Mouse (Mus musculus) CH12.LX (cell line): ENCODE results near the gene Hoxb3. TPM values are rescaled to one million over a fixed set of nuclear protein-coding genes. Genes with fewer than 3 reads are reported as not detected.

Experiments
- DNase-seq: peaks from one replicate; pipeline ENCODE4 v3.0.0-alpha.2; 2013; ENCODE audit errors: extremely low read depth
- H3K27ac ChIP-seq: 2 replicates; pipeline ENCODE4 v1.5.1; 2012; ENCODE audit warnings: low read depth, mild to moderate bottlenecking, control low read depth, moderate library complexity; ENCODE audit not compliant: insufficient read depth
- H3K27me3 ChIP-seq: replicated peaks from 2 replicates; pipeline ENCODE3; 2012; ENCODE audit warnings: inconsistent platforms
- H3K36me3 ChIP-seq, 2 experiments: replicated peaks in 1 of 2; 2 replicates each; pipeline versions ENCODE3 to v1.6.1; 2012; ENCODE audit warnings: inconsistent platforms in 1 of 2, low read length in 1 of 2, mild to moderate bottlenecking in 1 of 2, mixed read lengths in 1 of 2, moderate library complexity in 1 of 2; ENCODE audit not compliant: control insufficient read depth in 1 of 2, insufficient read depth in 1 of 2
- H3K4me1 ChIP-seq, 2 experiments: 2 replicates each; pipeline ENCODE4 v1.6.1; 2012; ENCODE audit warnings: inconsistent platforms in 1 of 2, moderate library complexity in 1 of 2; ENCODE audit not compliant: insufficient read depth in 2 of 2, control insufficient read depth in 1 of 2
- H3K4me2 ChIP-seq: 2 replicates; pipeline ENCODE4 v1.6.1; 2012; ENCODE audit warnings: low read depth, mild to moderate bottlenecking, control low read depth; ENCODE audit not compliant: poor library complexity, insufficient read depth, severe bottlenecking
- H3K4me3 ChIP-seq, 3 experiments: fragments of 150-350 bp in 1 of 3; sonication (generic) in 1 of 3; replicated peaks in 1 of 3; 2 replicates each; pipeline versions ENCODE3 to v1.5.1; 2011 to 2012; ENCODE audit warnings: low read depth in 2 of 3, low read length in 2 of 3, mild to moderate bottlenecking in 2 of 3, moderate library complexity in 2 of 3, control low read depth in 1 of 3, improper control_type of control experiment in 1 of 3, inconsistent platforms in 1 of 3, mixed read lengths in 1 of 3; ENCODE audit not compliant: poor library complexity in 1 of 3
- H3K79me2 ChIP-seq: replicated peaks from 2 replicates; pipeline ENCODE4 v1.6.1; 2012; ENCODE audit warnings: mild to moderate bottlenecking, moderate library complexity; ENCODE audit not compliant: control insufficient read depth, poor library complexity, insufficient read depth, severe bottlenecking; ENCODE audit errors: extremely low read depth
- H3K9ac ChIP-seq: 2 replicates; pipeline ENCODE4 v1.6.1; 2012; ENCODE audit warnings: low read depth, mild to moderate bottlenecking, control low read depth, moderate library complexity; ENCODE audit not compliant: insufficient read depth
- H3K9me3 ChIP-seq: replicated peaks from 2 replicates; pipeline ENCODE3; 2012; ENCODE audit warnings: low read length, inconsistent platforms, mixed read lengths
- BHLHE40 ChIP-seq: IDR thresholded peaks from 2 replicates; pipeline ENCODE4 v1.6.1; 2011; ENCODE audit warnings: mild to moderate bottlenecking, low read depth, low read length, improper control_type of control experiment
- CHD1 ChIP-seq: IDR thresholded peaks from 2 replicates; pipeline ENCODE4 v1.6.1; 2012; ENCODE audit warnings: low read depth, low read length, improper control_type of control experiment, inconsistent platforms
- E2F4 ChIP-seq: IDR thresholded peaks from 2 replicates; pipeline ENCODE4 v1.6.1; 2011; ENCODE audit warnings: low read depth, low read length, improper control_type of control experiment; ENCODE audit not compliant: insufficient replicate concordance
- ELF1 ChIP-seq: IDR thresholded peaks from 2 replicates; pipeline ENCODE4 v1.6.1; 2014; ENCODE audit warnings: low read depth, mild to moderate bottlenecking, inconsistent platforms, low read length, improper control_type of control experiment
- EP300 ChIP-seq: IDR thresholded peaks from 2 replicates; pipeline ENCODE4 v1.6.1; 2011; ENCODE audit warnings: low read length, improper control_type of control experiment
- HCFC1 ChIP-seq: IDR thresholded peaks from 2 replicates; pipeline ENCODE4 v1.6.1; 2012; ENCODE audit warnings: low read depth, mild to moderate bottlenecking, inconsistent platforms, low read length, improper control_type of control experiment
- JUN ChIP-seq: IDR thresholded peaks from 2 replicates; pipeline ENCODE4 v1.6.1; 2011; ENCODE audit warnings: low read depth, mild to moderate bottlenecking, low read length, improper control_type of control experiment, moderate library complexity; ENCODE audit not compliant: insufficient read depth
- JUND ChIP-seq: conservative IDR thresholded peaks from 2 replicates; pipeline ENCODE4 v1.6.1; 2011; ENCODE audit warnings: low read depth, low read length, improper control_type of control experiment
- KAT2A ChIP-seq: IDR thresholded peaks from 2 replicates; pipeline ENCODE4 v1.6.1; 2012; ENCODE audit warnings: low read length, improper control_type of control experiment, inconsistent platforms; ENCODE audit not compliant: insufficient replicate concordance
- MAZ ChIP-seq: IDR thresholded peaks from 2 replicates; pipeline ENCODE4 v1.6.1; 2012; ENCODE audit warnings: low read depth, mild to moderate bottlenecking, inconsistent platforms, low read length, improper control_type of control experiment, moderate library complexity
- MXI1 ChIP-seq: IDR thresholded peaks from 2 replicates; pipeline ENCODE4 v1.6.1; 2011; ENCODE audit warnings: mild to moderate bottlenecking, low read depth, low read length, improper control_type of control experiment
- POLR2A ChIP-seq: IDR thresholded peaks from 2 replicates; pipeline ENCODE4 v1.6.1; 2011; ENCODE audit warnings: low read depth, mild to moderate bottlenecking, improper control_type of control experiment, low read length
- POLR2AphosphoS2 ChIP-seq: IDR thresholded peaks from 2 replicates; pipeline ENCODE4 v1.6.1; 2011; ENCODE audit warnings: low read depth, low read length, improper control_type of control experiment
- SIN3A ChIP-seq: IDR thresholded peaks from 2 replicates; pipeline ENCODE4 v1.6.1; 2012; ENCODE audit warnings: low read length, improper control_type of control experiment, inconsistent platforms
- TBP ChIP-seq: conservative IDR thresholded peaks from 2 replicates; pipeline ENCODE4 v1.6.1; 2011; ENCODE audit warnings: low read depth, low read length, improper control_type of control experiment
- TCF12 ChIP-seq: IDR thresholded peaks from 2 replicates; pipeline ENCODE4 v1.6.1; 2014; ENCODE audit warnings: low read depth, mild to moderate bottlenecking, inconsistent platforms, low read length, improper control_type of control experiment
- USF1 ChIP-seq: IDR thresholded peaks from 2 replicates; pipeline ENCODE4 v1.6.1; 2014; ENCODE audit warnings: low read depth, mild to moderate bottlenecking, inconsistent platforms, low read length, improper control_type of control experiment
- USF2 ChIP-seq: conservative IDR thresholded peaks from 2 replicates; pipeline ENCODE4 v1.6.1; 2011; ENCODE audit warnings: low read depth, low read length, improper control_type of control experiment
- ZC3H11A ChIP-seq: IDR thresholded peaks from 2 replicates; pipeline ENCODE4 v1.6.1; 2012; ENCODE audit warnings: low read depth, mild to moderate bottlenecking, inconsistent platforms, low read length, improper control_type of control experiment
- ZNF384 ChIP-seq: IDR thresholded peaks from 2 replicates; pipeline ENCODE4 v1.6.1; 2012; ENCODE audit warnings: low read depth, low read length, improper control_type of control experiment, inconsistent platforms
- dilution Hi-C: fragments of 300-500 bp; cut with MboI; formaldehyde crosslinking; loops from 2 replicates; pipeline ENCODE4 v1.14.3; 2020; ENCODE audit warnings: low sequenced_read_pairs; ENCODE audit not compliant: extremely low pct_unique_long_range_greater_than_20kb, extremely low pct_ligation_motif_present
- in situ Hi-C: fragments of 300-500 bp; cut with MboI; formaldehyde crosslinking; loops from 3 replicates; pipeline ENCODE4 v1.14.3; 2019; ENCODE audit warnings: low sequenced_read_pairs, low pct_ligation_motif_present, low pct_unique_long_range_greater_than_20kb, mixed read lengths
- polyA plus RNA-seq: library from polyadenylated mRNA; unstranded; fragments of >175 nt; gene quantifications from 2 replicates; pipeline ENCODE4 v1.2.1, GENCODE M21; 2012; ENCODE audit warnings: low read depth; ENCODE audit not compliant: insufficient read length
- total RNA-seq, 2 experiments: library from RNA; depleted of rRNA; stranded (reverse); fragments of 300-350 nt in 1 of 2; fragments of >200 nt in 1 of 2; gene quantifications; 2 replicates each; pipeline ENCODE4 v1.2.3; 2012 to 2014

Hoxb3 gene
- total and polyA plus RNA-seq, 3 experiments = 0.07 to 0.29 (median 0.21) TPM

- TF ChIP-seq USF1 (peak; percentile 77), MXI1 (peak; percentile 18; the same call in 1 of the 2 replicates), SIN3A (0 out of 2 replicates have a peak, but pooled peaks have one; percentile 16), USF2 (peak; percentile 51; the same call in 1 of the 2 replicates), MAZ (no peak)
- TF ChIP-seq, all 38 proteins: peak for 4
- Histone ChIP-seq H3K4me2 (peak within 1 kb of the TSS; percentile 91), H3K9me3 (peaks cover 3% of the 10 kb centered on the region), H3K4me3 (peak within 1 kb of the TSS; percentile 38 to 62 (median 53)), H3K27ac (no peak within 1 kb of the TSS), H3K27me3 (peaks cover 92% of the 10 kb centered on the region), H3K9ac (peak within 1 kb of the TSS; percentile 82), H3K4me1 (peaks cover 2 to 35% of the 10 kb centered on the region in 2 experiments; a peak in 2 of 4 replicates), H3K79me2 (no peaks in the 10 kb centered on the region), H3K36me3 (no peaks in the 10 kb centered on the region)
- in situ Hi-C loops (loop anchor here (10.0 kb wide), 1 partner anchor 573 kb away; no protein-coding TSS in a partner anchor), dilution Hi-C loops (no loop called here)
- no peak for DNase-seq
These were observed 31.2 kb upstream of the Hoxb3 start, which contains the start of gene Hoxb6 for GRCm38 (mm10) chr11:96291681-96292564. TSS of gene Hoxb6 (plus strand) at chr11:96292476.

GRCm38 (mm10) chr11:96292565-96293301 is 30.4 kb upstream of the Hoxb3 start:
- peak overlapping the region; percentile 82 for H3K9ac ChIP-seq
- peaks cover 92% of the 10 kb centered on the region for H3K27me3 ChIP-seq
- peaks cover 2 to 35% of the 10 kb centered on the region in 2 experiments; a peak in 2 of 4 replicates for H3K4me1 ChIP-seq
- H3K79me2 ChIP-seq = no peaks in the 10 kb centered on the region
- H3K27ac ChIP-seq = no peak overlapping the region
- in situ Hi-C loops (loop anchor here (10.0 kb wide), 1 partner anchor 572 kb away; no protein-coding TSS in a partner anchor), dilution Hi-C loops (no loop called here)
- H3K9me3 ChIP-seq = no peaks in the 10 kb centered on the region
- H3K36me3 ChIP-seq = no peaks in the 10 kb centered on the region
- DNase-seq = peak; percentile 45
- TF ChIP-seq ZNF384 (no peak), JUND (peak; percentile 56; the same call in 1 of the 2 replicates), MAZ (0 out of 2 replicates have a peak, but pooled peaks have one; percentile 41), KAT2A (no peak), ELF1 (peak; percentile 54; the same call in 1 of the 2 replicates), CHD1 (no peak), EP300 (peak; percentile 39), TBP (0 out of 2 replicates have a peak, but pooled peaks have one; percentile 46), HCFC1 (peak; percentile 74), ZC3H11A (no peak), E2F4 (0 out of 2 replicates have a peak, but pooled peaks have one; percentile 57), POLR2AphosphoS2 (no peak), POLR2A (no peak), TCF12 (peak; percentile 25; the same call in 1 of the 2 replicates), BHLHE40 (peak; percentile 2; the same call in 1 of the 2 replicates), JUN (no peak)
- peak overlapping the region; percentile 38 to 62 (median 53) for H3K4me3 ChIP-seq
- peak overlapping the region; percentile 91 for H3K4me2 ChIP-seq
